Mouse (Mus musculus) T-helper 2 cell (primary cell): ENCODE data around the gene Atxn7.

Experiments used
- in situ Hi-C: fragments of 300-600 bp; cut with MboI, MseI; formaldehyde crosslinking; loops from one replicate; pipeline ENCODE4 v1.15.1; 2025; ENCODE audit warnings: high pct_unique_total_duplicates

Gene Atxn7

DNA sequence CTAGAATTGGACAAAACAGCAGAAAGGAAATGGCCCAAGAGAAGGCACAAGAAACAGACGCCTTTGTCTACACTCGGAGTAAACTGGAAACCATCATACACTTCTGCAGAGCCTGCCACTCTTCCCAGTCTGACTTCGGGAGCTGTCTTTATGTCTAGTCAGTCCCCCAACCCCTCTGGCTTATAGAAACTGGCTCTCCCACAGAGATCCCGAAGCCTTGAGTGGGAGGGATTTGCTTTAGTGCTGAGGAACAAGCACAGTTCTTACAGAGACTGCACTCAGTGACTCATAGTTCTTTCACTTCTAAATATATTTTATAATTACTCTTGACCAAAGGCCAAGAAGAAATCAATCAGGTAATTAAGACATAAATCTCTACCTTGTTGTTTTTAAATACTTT is 149.5 kb downstream of the Atxn7 start:
- in situ Hi-C loops = no loop called here

DNA sequence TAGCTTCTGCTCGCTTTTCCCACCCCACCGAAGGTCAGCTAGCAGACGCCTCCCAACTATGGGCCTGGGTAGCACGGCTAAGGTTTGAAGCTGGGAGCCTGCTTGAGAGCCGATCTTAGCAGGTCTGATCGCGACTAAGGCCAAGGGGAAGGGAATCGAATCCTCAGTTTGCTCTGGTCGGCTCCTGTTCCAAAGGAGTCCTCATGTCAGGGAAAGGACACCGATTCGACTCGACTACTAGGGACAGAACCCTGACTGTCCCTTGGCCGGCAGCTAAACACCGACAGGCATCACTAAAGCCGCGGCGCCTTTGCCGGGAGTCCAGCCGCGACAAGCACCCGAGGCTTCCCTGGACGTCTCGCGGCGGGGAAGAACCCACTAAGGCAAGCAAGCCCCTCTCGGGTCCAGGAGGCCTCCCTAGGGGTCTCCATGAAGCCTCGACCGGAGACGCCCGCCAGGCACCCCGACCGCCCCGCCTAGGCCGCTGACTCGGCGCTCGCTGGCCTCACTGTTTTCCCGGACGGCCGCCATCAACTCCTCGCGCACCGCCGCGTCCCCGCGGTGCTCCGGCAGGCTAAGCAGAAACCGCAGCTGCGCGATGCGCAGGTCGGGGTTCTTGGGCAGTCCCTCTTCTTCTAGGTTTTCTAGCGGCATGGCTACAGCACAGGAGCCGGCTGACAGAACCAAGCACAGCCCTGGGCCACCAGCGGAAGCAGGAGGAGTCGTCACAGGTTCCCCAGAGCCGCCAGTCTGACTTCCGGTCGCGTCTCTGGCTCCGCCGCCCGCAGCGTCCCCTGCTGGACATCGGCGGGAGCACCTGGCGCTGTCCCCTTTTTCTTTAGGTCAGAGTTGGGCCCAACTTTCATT is 159.2 kb downstream of the Atxn7 start, which contains the start of gene Psmd6:
TSS of gene Psmd6 (minus strand) at position 755 of the 867 bp plus-strand sequence.
- in situ Hi-C loops = loop anchor here (5.0 kb wide), 1 partner anchor 222 kb away; no protein-coding TSS in a partner anchor
